Mouse (Mus musculus) liver (tissue): Measurements from ENCODE around the gene Epb41l4b.

ENCODE experiments used
- DNase-seq: peaks from one replicate; pipeline ENCODE4 v3.0.0-alpha.2; 2020; ENCODE audit warnings: mixed read lengths

Epb41l4b gene

GRCm38 (mm10) chr4:57007717-57008116 lies 135.5 kb downstream of the Epb41l4b start:
- DNase-seq = no peak

- no peak for DNase-seq
Observed at GRCm38 (mm10) chr4:57005011-57005410, 138.2 kb downstream of the Epb41l4b start.

- no peak for DNase-seq
Observed at GRCm38 (mm10) chr4:57003886-57004285, 139.4 kb downstream of the Epb41l4b start.

- DNase-seq = no peak
Observed at GRCm38 (mm10) chr4:57002751-57003150, 140.5 kb downstream of the Epb41l4b start.

GRCm38 (mm10) chr4:57001437-57001836 lies 141.8 kb downstream of the Epb41l4b start:
- DNase-seq = no peak

- no peak for DNase-seq
Observed at GRCm38 (mm10) chr4:56993331-56993730, 149.9 kb downstream of the Epb41l4b start.

- no peak for DNase-seq
Observed at GRCm38 (mm10) chr4:56991951-56992350, 151.3 kb downstream of the Epb41l4b start.

- DNase-seq = no peak
Observed at GRCm38 (mm10) chr4:56990215-56990584, 153.0 kb downstream of the Epb41l4b start, which contains the start of gene Frrs1l. Frrs1l (minus strand) TSS chr4:56990391.

- DNase-seq = no peak
Observed at GRCm38 (mm10) chr4:56989431-56990214, 153.6 kb downstream of the Epb41l4b start.

GRCm38 (mm10) chr4:56965586-56966179 lies 177.6 kb downstream of the Epb41l4b start:
- no peak for DNase-seq

- DNase-seq = no peak
Observed at GRCm38 (mm10) chr4:56963687-56964086, 179.6 kb downstream of the Epb41l4b start.

- DNase-seq = no peak
Observed at GRCm38 (mm10) chr4:56961320-56961925, 181.8 kb downstream of the Epb41l4b start.

- DNase-seq = no peak
Observed at GRCm38 (mm10) chr4:56957518-56957917, 185.7 kb downstream of the Epb41l4b start.

- DNase-seq = no peak
Observed at GRCm38 (mm10) chr4:56953235-56953634, 190.0 kb downstream of the Epb41l4b start.

GRCm38 (mm10) chr4:56951701-56952100 lies 191.5 kb downstream of the Epb41l4b start:
- no peak for DNase-seq

GRCm38 (mm10) chr4:56949494-56949893 lies 193.7 kb downstream of the Epb41l4b start:
- DNase-seq = no peak

GRCm38 (mm10) chr4:56946641-56947640 lies 196.3 kb downstream of the Epb41l4b start, which contains the start of gene Tmem245:
Tmem245 (minus strand) TSS chr4:56947437.
- DNase-seq = peak; percentile 94

- DNase-seq = no peak
Observed at GRCm38 (mm10) chr4:56946180-56946579, 197.1 kb downstream of the Epb41l4b start.

- DNase-seq = no peak
Observed at GRCm38 (mm10) chr4:56944286-56944685, 199.0 kb downstream of the Epb41l4b start.

- no peak for DNase-seq
Observed at GRCm38 (mm10) chr4:56943258-56943657, 200.0 kb downstream of the Epb41l4b start.

- no peak for DNase-seq
Observed at GRCm38 (mm10) chr4:56942567-56942966, 200.7 kb downstream of the Epb41l4b start.
